Mouse (Mus musculus) embryonic stem cell, embryonic (primary cell): Measurements from ENCODE around the gene Ssb.

Experiments
- CTCF ChIA-PET, 4 experiments: fragments of 300-600 bp in 2 of 4; fragments of 350-600 bp in 2 of 4; sonication (Branson Sonifier 250); formaldehyde crosslinking; loops; one replicate each; lab custom pipeline; 2022; ENCODE audit warnings: inconsistent platforms in 2 of 4; lab: Charles Lee
- POLR2A ChIA-PET, 4 experiments: fragments of 300-600 bp in 2 of 4; fragments of 350-600 bp in 2 of 4; sonication (Branson Sonifier 250); formaldehyde crosslinking; loops; one replicate each; lab custom pipeline; 2022; ENCODE audit warnings: antibody characterized with exemption in 4 of 4, inconsistent platforms in 1 of 4; lab: Charles Lee

Gene Ssb

GRCm38 (mm10) chr2:69895502-69896223, 34.3 kb downstream of the Ssb start:
- POLR2A ChIA-PET: interaction anchor here (0.6 to 7.2 kb wide), 25 partner anchors 8 to 199 kb away, joined by 3 to 64 read pairs (median 3); partner anchors contain the start of genes Mettl5 (in 3 of the 4) and Fastkd1 (in 1 of the 4)
- CTCF ChIA-PET: interaction anchor here (0.5 to 3.7 kb wide), 32 partner anchors 8 to 763 kb away, joined by 3 to 38 read pairs (median 4); partner anchors contain the start of genes Mettl5 (in 3 of the 4), Ccdc173 (in 1 of the 4) and Phospho2 (in 1 of the 4)

- ChIA-PET POLR2A (interaction anchor here (0.6 to 7.2 kb wide), 24 partner anchors 9 to 198 kb away, joined by 3 to 64 read pairs (median 4); partner anchors contain the start of genes Mettl5 (in 3 of the 4), Ccdc173 (in 1 of the 4) and Phospho2 (in 1 of the 4)), CTCF (interaction anchor here (0.6 to 3.7 kb wide), 29 partner anchors 8 to 441 kb away, joined by 3 to 38 read pairs (median 4); partner anchors contain the start of genes Mettl5 (in 3 of the 4), Ccdc173 (in 1 of the 4) and Phospho2 (in 1 of the 4))
Measured at GRCm38 (mm10) chr2:69896224-69896581, 34.8 kb downstream of the Ssb start.

- POLR2A ChIA-PET: interaction anchor here (0.5 to 7.2 kb wide), 26 partner anchors 8 to 1828 kb away, joined by 3 to 64 read pairs (median 4); partner anchors contain the start of genes Mettl5 (in 4 of the 4), Ccdc173 (in 1 of the 4), Fastkd1 (in 1 of the 4) and Phospho2 (in 1 of the 4)
- CTCF ChIA-PET: interaction anchor here in 3 of 4 experiments (1.0 to 3.7 kb wide), 4 partner anchors 10 to 12 kb away, joined by 4 to 38 read pairs (median 8); partner anchors contain the start of gene Mettl5 (in 1 of the 3)
Measured at GRCm38 (mm10) chr2:69897039-69897617, 35.8 kb downstream of the Ssb start, which contains the start of gene Ubr3. Ubr3 (plus strand) TSS chr2:69897246.

GRCm38 (mm10) chr2:69897618-69898575, 36.5 kb downstream of the Ssb start:
- ChIA-PET CTCF (interaction anchor here (0.5 to 3.7 kb wide), 9 partner anchors 9 to 1980 kb away, joined by 3 to 38 read pairs (median 4); partner anchors contain the start of gene Mettl5 (in 1 of the 4)), POLR2A (interaction anchor here (0.5 to 7.2 kb wide), 39 partner anchors 8 to 1828 kb away, joined by 3 to 64 read pairs (median 4); partner anchors contain the start of genes Mettl5 (in 4 of the 4), Ccdc173 (in 1 of the 4), Fastkd1 (in 1 of the 4) and Phospho2 (in 1 of the 4))

- ChIA-PET POLR2A (interaction anchor here in 1 of 4 experiments (0.6 kb wide), 2 partner anchors 61 to 86 kb away, joined by 4 to 5 read pairs; no protein-coding TSS in a partner anchor), CTCF (interaction anchor here in 2 of 4 experiments (0.5 to 2.5 kb wide), 2 partner anchors 8 kb away, joined by 4 to 7 read pairs; no protein-coding TSS in a partner anchor)
Measured at GRCm38 (mm10) chr2:69903541-69903940, 42.2 kb downstream of the Ssb start.

GRCm38 (mm10) chr2:69907394-69907793, 46.0 kb downstream of the Ssb start:
- CTCF ChIA-PET: interaction anchor here (0.6 to 2.2 kb wide), 14 partner anchors 9 to 1044 kb away, joined by 3 to 17 read pairs (median 5); partner anchors contain the start of genes Ccdc173 (in 1 of the 4) and Ubr3 (in 1 of the 4)
- POLR2A ChIA-PET: interaction anchor here (0.5 to 5.0 kb wide), 13 partner anchors 9 to 72 kb away, joined by 3 to 52 read pairs (median 4); partner anchors contain the start of genes Mettl5 (in 2 of the 4) and Ubr3 (in 2 of the 4)

GRCm38 (mm10) chr2:69912801-69913200, 51.4 kb downstream of the Ssb start:
- ChIA-PET POLR2A (interaction anchor here in 2 of 4 experiments (0.6 to 2.0 kb wide), 5 partner anchors 13 to 337 kb away, joined by 3 to 9 read pairs (median 4); partner anchors contain the start of gene Ubr3 (in 2 of the 2)), CTCF (interaction anchor here in 3 of 4 experiments (0.5 to 1.2 kb wide), 5 partner anchors 17 to 109 kb away, joined by 3 to 4 read pairs (median 3); no protein-coding TSS in a partner anchor)

GRCm38 (mm10) chr2:69917301-69917700, 55.9 kb downstream of the Ssb start:
- ChIA-PET POLR2A (interaction anchor here in 3 of 4 experiments (0.6 to 2.8 kb wide), 7 partner anchors 18 to 74 kb away, joined by 3 to 11 read pairs (median 4); partner anchors contain the start of genes Mettl5 (in 1 of the 3) and Ubr3 (in 1 of the 3)), CTCF (interaction anchor here in 2 of 4 experiments (0.7 to 1.8 kb wide), 3 partner anchors 9 to 22 kb away, joined by 4 to 5 read pairs (median 4); no protein-coding TSS in a partner anchor)
